ENCODE assay signal across 1 mouse cellular context in the genomic region with DNA sequence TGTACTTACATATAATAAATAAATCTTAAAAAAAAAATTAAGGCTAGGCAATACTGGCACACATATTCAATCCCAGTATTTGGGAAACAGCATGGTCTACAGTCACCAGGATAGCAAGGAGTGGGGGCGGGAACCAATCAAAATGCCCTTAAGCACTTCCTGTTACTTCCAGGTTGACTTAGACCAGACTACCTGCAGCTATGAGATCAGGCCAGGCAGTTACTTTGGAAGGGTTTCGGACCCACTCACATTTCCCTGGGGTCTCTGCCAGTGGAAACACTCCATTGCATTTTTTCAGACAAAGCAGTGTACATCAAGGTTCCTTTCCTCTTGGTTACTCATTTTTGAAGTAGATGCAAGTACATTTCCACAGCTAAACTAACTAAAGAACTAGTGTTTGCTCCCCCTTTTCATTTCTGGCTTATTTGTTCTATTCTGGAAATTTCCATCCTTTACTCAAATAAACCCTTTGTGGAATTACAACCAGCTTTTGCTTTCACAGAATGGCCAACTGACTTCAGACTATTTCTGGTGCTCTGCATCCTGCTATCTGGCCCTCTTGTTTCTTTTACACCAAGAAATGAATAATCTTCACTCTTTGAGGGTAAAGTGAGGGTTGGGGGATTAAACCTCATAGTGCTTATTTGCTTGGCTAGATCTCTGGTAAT.
TF ChIP-seq lines count a peak whose summit lies in the region.

No protein-coding gene starts in this region.

TF ChIP-seq in MEL, 35 proteins besides CTCF, POLR2A, EP300 and RAD21:
- TF ChIP-seq CHD1 (IDR thresholded peaks at IDR 0.05; ENCODE audit: low read depth, low read length) (0 out of 2 replicates have a peak, but pooled peaks have one; percentile 40), SIN3A (IDR thresholded peaks at IDR 0.05; ENCODE audit: low read length) (0 out of 2 replicates have a peak, but pooled peaks have one; percentile 5), MEF2A (IDR thresholded peaks at IDR 0.05; ENCODE audit: extremely low read depth, insufficient replicate concordance, low read depth, low read length, poor library complexity, severe bottlenecking) (no peak), CHD2 (IDR thresholded peaks at IDR 0.05; ENCODE audit: low read length) (peak; percentile 39; the same call in 1 of the 2 replicates), UBTF (IDR thresholded peaks at IDR 0.05; ENCODE audit: borderline replicate concordance, insufficient read depth, low read depth, low read length) (no peak), GATA1 (IDR thresholded peaks at IDR 0.05; ENCODE audit: low read depth, low read length) (no peak), HCFC1 (IDR thresholded peaks at IDR 0.05; ENCODE audit: low read depth, low read length) (no peak), ELF1 (IDR thresholded peaks at IDR 0.05; ENCODE audit: low read depth, low read length) (no peak), POLR2AphosphoS2 (IDR thresholded peaks at IDR 0.05; ENCODE audit: low read length) (peak; percentile 95), GABPA (IDR thresholded peaks at IDR 0.05; ENCODE audit: low read depth, low read length) (no peak), TBP (IDR thresholded peaks at IDR 0.05; ENCODE audit: low read depth, low read length) (no peak), USF2 (IDR thresholded peaks at IDR 0.05; ENCODE audit: borderline replicate concordance in 1 of 2, insufficient read depth in 1 of 2, low read depth in 1 of 2, low read length in 2 of 2) (no peak), MAFK (IDR thresholded peaks at IDR 0.05; ENCODE audit: borderline replicate concordance, low read depth, low read length) (no peak), POLR2AphosphoS5 (IDR thresholded peaks at IDR 0.05; ENCODE audit: borderline replicate concordance, low read depth, low read length) (0 out of 2 replicates have a peak, but pooled peaks have one; percentile 44), MAZ (IDR thresholded peaks at IDR 0.05; ENCODE audit: low read depth, low read length) (no peak), E2F4 (IDR thresholded peaks at IDR 0.05; ENCODE audit: borderline replicate concordance, low read depth, low read length) (no peak), ZC3H11A (IDR thresholded peaks at IDR 0.05; ENCODE audit: low read depth, low read length) (no peak), SMC3 (IDR thresholded peaks at IDR 0.05; ENCODE audit: low read depth, low read length) (peak; percentile 21), NELFE (IDR thresholded peaks at IDR 0.05; ENCODE audit: low read depth, low read length) (peak; percentile 41; the same call in 1 of the 2 replicates), MXI1 (IDR thresholded peaks at IDR 0.05; ENCODE audit: low read depth, low read length) (no peak), MYC (IDR thresholded peaks at IDR 0.05; ENCODE audit: low read depth, low read length) (no peak), ETS1 (IDR thresholded peaks at IDR 0.05; ENCODE audit: low read depth, low read length) (no peak), MYB (IDR thresholded peaks at IDR 0.05; ENCODE audit: low read depth, low read length) (no peak; the same call in 1 of the 2 replicates), NRF1 (IDR thresholded peaks at IDR 0.05; ENCODE audit: insufficient read depth, low read depth, low read length, poor library complexity, severe bottlenecking) (no peak), JUND (IDR thresholded peaks at IDR 0.05; ENCODE audit: low read depth, low read length) (peak; percentile 44; the same call in 1 of the 2 replicates), RCOR1 (IDR thresholded peaks at IDR 0.05; ENCODE audit: low read depth, low read length) (no peak), ZNF384 (IDR thresholded peaks at IDR 0.05; ENCODE audit: low read depth, low read length) (no peak), ZMIZ1 (IDR thresholded peaks at IDR 0.05; ENCODE audit: low read depth, low read length) (peak; percentile 20; the same call in 1 of the 2 replicates), TCF12 (IDR thresholded peaks at IDR 0.05; ENCODE audit: low read depth, low read length) (no peak), ZKSCAN1 (IDR thresholded peaks at IDR 0.05; ENCODE audit: low read depth, low read length) (no peak)
